Mouse (Mus musculus) neural tube, embryonic 11.5 days (tissue): ENCODE measurements at regions not wholly inside any gene's neighbourhood (a gene's known extent, or its start where the extent isn't known, plus 50 kb on each side); places are given as distances from the start of the nearest gene placed in this dataset.

ENCODE experiments used
- ATAC-seq: fragments of 200-750 bp; cut with Nextera tagmentation; 2 replicates; pipeline ENCODE4 v1.8.0; 2017; ENCODE audit warnings: moderate number of reproducible peaks, mild to moderate bottlenecking, moderate TSS enrichment, moderate library complexity; ENCODE audit not compliant: insufficient read depth, low FRiP score, low TSS enrichment
- DNase-seq: peaks from one replicate; pipeline ENCODE4 v3.0.0-alpha.2; 2015; ENCODE audit warnings: low spot score
- H3K27ac ChIP-seq: fragments of 300-500 bp; sonication (generic); 2 replicates; pipeline ENCODE4 v1.5.1; 2014; ENCODE audit warnings: low read depth, mild to moderate bottlenecking, low read length
- H3K27me3 ChIP-seq: fragments of 300-500 bp; sonication (generic); 2 replicates; pipeline ENCODE4 v1.6.1; 2014; ENCODE audit warnings: mild to moderate bottlenecking, low read length, mixed read lengths; ENCODE audit not compliant: control insufficient read depth, insufficient read depth
- H3K36me3 ChIP-seq: fragments of 300-500 bp; sonication (generic); 2 replicates; pipeline ENCODE4 v1.6.1; 2014; ENCODE audit warnings: mild to moderate bottlenecking, low read length, moderate library complexity, mixed read lengths; ENCODE audit not compliant: control insufficient read depth, insufficient read depth
- H3K4me1 ChIP-seq: fragments of 300-500 bp; sonication (generic); 2 replicates; pipeline ENCODE4 v1.6.1; 2014; ENCODE audit warnings: low read length, mixed read lengths; ENCODE audit not compliant: control insufficient read depth, insufficient read depth
- H3K4me2 ChIP-seq: fragments of 300-500 bp; sonication (generic); 2 replicates; pipeline ENCODE4 v1.6.1; 2014; ENCODE audit warnings: low read depth, mild to moderate bottlenecking, moderate library complexity
- H3K4me3 ChIP-seq: fragments of 300-500 bp; sonication (generic); 2 replicates; pipeline ENCODE4 v1.5.1; 2014; ENCODE audit warnings: low read depth, low read length
- H3K9ac ChIP-seq: fragments of 300-500 bp; sonication (generic); 2 replicates; pipeline ENCODE4 v1.6.1; 2014; ENCODE audit warnings: mild to moderate bottlenecking, low read length
- H3K9me3 ChIP-seq: fragments of 300-500 bp; sonication (generic); 2 replicates; pipeline ENCODE4 v1.6.1; 2016; ENCODE audit warnings: low read length; ENCODE audit not compliant: control insufficient read depth
- WGBS: fragments of 180-500 bp; shearing (Covaris S2); extraction: QIAGEN DNeasy Blood & Tissue Kit; methylation state at CpG from one replicate; pipeline ENCODE4 v1.1.7; 2014; 5-methylcytosine and 5-hydroxymethylcytosine counted together

DNA sequence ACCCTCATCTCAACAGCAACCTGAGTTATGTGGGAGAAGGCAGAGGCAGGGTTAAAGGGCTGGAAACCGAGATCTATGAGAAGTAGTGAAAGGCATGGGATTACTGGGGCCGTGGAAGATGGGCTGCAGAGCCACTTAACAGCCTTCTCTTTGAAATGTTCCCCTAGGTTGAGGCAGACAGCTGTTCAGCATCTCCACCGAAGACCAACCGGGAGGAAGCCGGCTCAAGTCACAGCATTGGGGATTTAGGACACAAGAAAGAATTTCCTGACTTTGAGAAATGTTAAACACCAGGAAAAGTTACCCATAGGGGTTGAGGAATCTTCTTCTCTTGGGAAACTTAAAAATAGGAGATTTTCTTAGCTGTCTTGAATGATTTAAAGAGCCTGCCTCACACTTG lies 283.4 kb upstream of the Pard3b start:
- Histone ChIP-seq H3K9me3 (no peaks in the 10 kb centered on the region), H3K36me3 (no peaks in the 10 kb centered on the region), H3K27ac (no peak overlapping the region), H3K4me1 (no peaks in the 10 kb centered on the region), H3K27me3 (no peaks in the 10 kb centered on the region), H3K4me2 (no peak overlapping the region), H3K9ac (no peak overlapping the region), H3K4me3 (no peak overlapping the region)
- 53% methylated on average over 5 of the region's 5 CpGs for WGBS
- ATAC-seq (no peak), DNase-seq (no peak)

DNA sequence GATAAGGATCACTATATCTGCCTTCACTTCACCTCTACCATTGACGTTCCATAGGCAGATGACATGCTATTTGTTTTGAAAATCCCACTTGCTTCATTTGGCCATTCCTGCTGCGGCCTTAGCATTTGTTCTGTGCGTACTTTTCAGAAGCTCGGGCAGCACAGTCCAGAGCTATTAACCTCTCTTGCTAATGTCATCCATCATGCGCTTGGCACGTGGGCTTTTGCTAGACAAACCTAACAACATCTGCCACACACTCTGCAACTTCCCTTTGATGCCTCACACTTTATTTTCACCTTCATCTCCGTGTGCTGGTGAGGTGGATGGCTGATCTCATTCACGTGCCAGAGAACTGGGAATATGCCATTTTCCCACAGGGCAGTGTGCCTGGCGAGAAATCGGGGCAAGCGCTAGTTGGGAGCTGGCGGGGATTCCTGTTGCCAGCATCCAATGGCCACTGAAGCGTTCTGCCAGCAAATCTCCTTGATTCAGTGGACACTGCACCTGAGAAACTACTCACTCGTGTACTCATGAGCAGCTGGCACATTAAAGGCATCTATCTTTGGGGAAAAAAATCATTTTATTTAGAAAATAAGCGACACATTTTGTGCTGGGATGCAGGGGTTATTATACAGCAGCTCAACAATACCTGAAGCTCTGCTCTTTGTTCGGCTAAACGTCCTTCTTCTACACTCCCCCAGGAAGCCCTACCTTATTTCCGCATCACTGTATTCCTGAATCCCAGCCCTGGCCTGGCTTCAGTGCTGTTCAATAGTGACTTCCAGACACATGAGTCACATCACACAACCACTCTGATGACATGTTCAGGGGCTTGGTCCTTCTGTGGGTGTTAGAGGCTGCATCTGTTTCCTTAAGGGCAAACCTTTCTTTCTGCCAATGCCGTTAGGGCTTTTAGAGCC lies 279.4 kb upstream of the Pard3b start:
- ATAC-seq, result no peak
- 61% methylated on average over 19 of the region's 19 CpGs for WGBS
- H3K4me3 ChIP-seq, result no peak overlapping the region
- H3K9me3 ChIP-seq, result no peaks in the 10 kb centered on the region
- H3K4me1 ChIP-seq, result no peaks in the 10 kb centered on the region
- no peak overlapping the region for H3K27ac ChIP-seq
- no peaks in the 10 kb centered on the region for H3K36me3 ChIP-seq
- no peaks in the 10 kb centered on the region for H3K27me3 ChIP-seq
- no peak overlapping the region for H3K4me2 ChIP-seq
- no peak for DNase-seq
- H3K9ac ChIP-seq, result no peak overlapping the region

DNA sequence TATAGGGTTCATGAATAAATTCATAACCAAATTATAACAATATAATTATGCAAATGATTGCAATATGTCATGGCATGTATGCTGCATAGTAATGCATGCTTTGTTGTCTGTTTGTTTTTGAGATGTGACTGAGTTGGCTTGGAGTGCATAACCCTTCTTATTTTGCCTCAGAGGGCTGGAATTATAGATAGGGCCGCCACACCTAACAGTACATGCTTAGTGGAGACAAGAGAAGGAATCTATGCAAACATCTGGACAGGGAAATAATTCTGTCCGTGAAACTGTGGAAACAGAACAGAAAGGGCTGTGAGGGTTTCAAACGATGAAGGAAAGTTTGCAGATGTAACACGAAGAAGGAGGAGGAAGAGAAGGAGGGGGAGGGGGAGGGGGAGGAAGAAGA lies 266.0 kb upstream of the Pard3b start:
- H3K4me3 ChIP-seq, result no peak overlapping the region
- ATAC-seq (no peak), DNase-seq (no peak)
- WGBS, result 80% methylated on average over 4 of the region's 4 CpGs
- H3K27me3 ChIP-seq, result no peaks in the 10 kb centered on the region
- no peaks in the 10 kb centered on the region for H3K9me3 ChIP-seq
- no peak overlapping the region for H3K9ac ChIP-seq
- no peaks in the 10 kb centered on the region; the same call in 1 of the 2 replicates for H3K4me1 ChIP-seq
- no peak overlapping the region for H3K4me2 ChIP-seq
- no peak overlapping the region for H3K27ac ChIP-seq
- H3K36me3 ChIP-seq, result no peaks in the 10 kb centered on the region

DNA sequence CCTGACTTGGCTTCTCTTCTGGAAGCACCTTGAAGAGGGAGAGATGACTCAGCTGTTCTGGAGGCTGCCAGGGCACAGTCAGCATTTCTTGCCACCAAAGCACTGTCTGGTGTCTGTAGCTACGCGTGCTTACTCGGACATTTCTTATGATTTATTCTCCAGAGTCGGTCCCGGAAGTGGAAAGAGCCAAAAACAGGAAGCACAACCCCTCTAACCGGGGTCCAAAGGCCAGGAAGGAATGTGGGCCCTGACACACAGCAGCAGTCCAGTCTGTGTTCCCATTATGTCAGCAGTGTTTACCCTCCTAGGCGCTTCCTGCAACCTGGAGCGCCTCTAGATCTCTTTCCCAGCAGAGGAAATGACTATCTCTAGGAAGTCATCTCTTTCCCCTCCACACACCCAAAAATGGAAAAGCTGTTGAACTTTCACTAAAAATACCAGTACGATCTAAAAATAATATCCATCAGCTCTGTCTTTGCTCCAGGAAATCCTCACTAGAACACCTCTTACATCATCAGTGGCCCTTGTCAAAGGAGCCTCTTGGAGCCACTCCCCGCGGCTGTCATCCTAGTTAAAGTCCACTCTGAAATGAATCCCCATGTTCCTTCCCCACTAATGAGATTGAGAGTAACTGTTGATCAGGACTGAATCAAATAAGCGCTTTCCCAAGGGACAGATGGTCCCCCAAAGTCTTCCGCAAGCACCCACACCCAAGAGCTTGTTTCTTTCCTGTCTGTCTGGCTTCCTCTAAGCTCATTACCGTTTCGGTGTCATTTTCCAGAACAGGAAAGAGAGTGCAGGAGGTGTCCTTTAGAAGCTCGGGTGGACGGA lies 264.7 kb upstream of the Pard3b start:
- Histone ChIP-seq H3K27ac (0 out of 2 replicates have a peak overlapping the region, but pooled peaks have one; percentile 20), H3K4me1 (no peaks in the 10 kb centered on the region; the same call in 1 of the 2 replicates), H3K36me3 (no peaks in the 10 kb centered on the region), H3K4me2 (no peak overlapping the region), H3K4me3 (no peak overlapping the region), H3K9me3 (no peaks in the 10 kb centered on the region), H3K27me3 (no peaks in the 10 kb centered on the region), H3K9ac (no peak overlapping the region)
- 73% methylated on average over 17 of the region's 17 CpGs for WGBS
- DNase-seq (no peak), ATAC-seq (no peak)

DNA sequence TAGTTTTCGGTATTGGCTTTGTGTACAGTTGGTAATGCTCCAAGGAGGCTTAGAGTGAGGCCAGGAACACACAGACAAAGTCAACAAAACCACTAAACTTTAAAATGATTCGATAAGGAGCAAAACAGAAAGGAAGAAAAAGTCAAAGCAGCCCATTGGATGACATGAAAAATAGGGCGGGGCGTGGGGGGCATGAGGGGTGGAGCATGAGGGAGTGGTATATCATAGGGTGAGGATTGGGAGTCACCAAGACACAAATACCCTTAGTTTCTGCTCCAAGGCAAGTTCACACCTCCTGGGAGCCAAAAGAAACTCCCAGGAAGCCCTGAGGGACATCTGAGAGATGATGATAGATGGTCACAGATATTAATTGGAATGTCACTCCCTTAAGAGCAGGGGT lies 262.2 kb upstream of the Pard3b start:
- no peaks in the 10 kb centered on the region for H3K36me3 ChIP-seq
- WGBS, result 64% methylated on average over 4 of the region's 4 CpGs
- no peak overlapping the region for H3K27ac ChIP-seq
- no peak overlapping the region for H3K9ac ChIP-seq
- DNase-seq (no peak), ATAC-seq (no peak)
- no peaks in the 10 kb centered on the region for H3K27me3 ChIP-seq
- H3K9me3 ChIP-seq, result no peaks in the 10 kb centered on the region
- no peaks in the 10 kb centered on the region; the same call in 1 of the 2 replicates for H3K4me1 ChIP-seq
- no peak overlapping the region for H3K4me3 ChIP-seq
- H3K4me2 ChIP-seq, result no peak overlapping the region

DNA sequence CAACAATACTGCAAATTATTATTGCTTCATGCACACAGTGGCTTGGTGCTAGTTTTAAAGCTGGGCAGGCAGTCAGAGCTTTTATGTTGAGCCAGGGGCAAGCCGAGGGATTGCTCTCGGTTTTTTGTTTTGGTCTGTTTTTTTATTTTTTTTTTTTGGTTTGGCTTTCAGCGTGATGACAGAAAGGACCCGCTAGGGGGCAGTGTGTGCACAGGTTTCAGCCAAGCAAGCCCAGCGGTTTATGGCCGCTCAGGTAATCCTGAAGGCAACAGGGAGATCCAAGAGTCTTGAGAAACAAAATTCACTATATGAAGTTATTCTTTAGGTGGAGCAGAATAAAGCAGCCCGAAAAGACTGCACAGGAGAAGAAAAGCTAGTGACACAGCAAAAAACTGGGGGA lies 261.6 kb upstream of the Pard3b start:
- Histone ChIP-seq H3K4me1 (no peaks in the 10 kb centered on the region; the same call in 1 of the 2 replicates), H3K9ac (no peak overlapping the region), H3K36me3 (no peaks in the 10 kb centered on the region), H3K27ac (no peak overlapping the region), H3K4me3 (no peak overlapping the region), H3K9me3 (no peaks in the 10 kb centered on the region), H3K27me3 (no peaks in the 10 kb centered on the region), H3K4me2 (no peak overlapping the region)
- WGBS, result 4% methylated on average over 7 of the region's 7 CpGs
- ATAC-seq (no peak), DNase-seq (peak; percentile 84)

DNA sequence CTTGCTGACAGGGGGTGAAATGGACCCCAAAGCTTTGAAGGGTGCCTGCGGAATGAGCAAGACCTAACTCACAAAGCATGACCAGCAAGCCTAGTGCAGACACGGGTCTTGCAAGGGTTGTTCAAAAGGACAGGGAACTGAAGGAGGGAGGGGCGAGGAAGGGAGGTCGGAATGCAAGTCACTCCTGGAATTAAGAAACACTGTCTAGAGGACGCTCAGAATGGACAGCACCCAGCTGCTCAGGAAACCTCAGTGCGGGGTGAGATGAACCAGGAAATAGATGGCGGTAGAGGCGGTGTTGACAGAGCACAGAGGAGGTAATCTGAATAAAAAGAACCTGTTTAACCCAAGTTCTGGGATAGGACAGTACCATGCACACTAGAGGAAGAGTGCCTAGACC lies 260.4 kb upstream of the Pard3b start:
- H3K4me3 ChIP-seq, result no peak overlapping the region
- no peaks in the 10 kb centered on the region for H3K27me3 ChIP-seq
- ATAC-seq, result no peak
- no peak overlapping the region for H3K27ac ChIP-seq
- H3K4me1 ChIP-seq, result no peaks in the 10 kb centered on the region; the same call in 1 of the 2 replicates
- no peaks in the 10 kb centered on the region for H3K9me3 ChIP-seq
- 66% methylated on average over 8 of the region's 8 CpGs for WGBS
- H3K4me2 ChIP-seq, result no peak overlapping the region
- no peak for DNase-seq
- H3K9ac ChIP-seq, result no peak overlapping the region
- no peaks in the 10 kb centered on the region for H3K36me3 ChIP-seq

DNA sequence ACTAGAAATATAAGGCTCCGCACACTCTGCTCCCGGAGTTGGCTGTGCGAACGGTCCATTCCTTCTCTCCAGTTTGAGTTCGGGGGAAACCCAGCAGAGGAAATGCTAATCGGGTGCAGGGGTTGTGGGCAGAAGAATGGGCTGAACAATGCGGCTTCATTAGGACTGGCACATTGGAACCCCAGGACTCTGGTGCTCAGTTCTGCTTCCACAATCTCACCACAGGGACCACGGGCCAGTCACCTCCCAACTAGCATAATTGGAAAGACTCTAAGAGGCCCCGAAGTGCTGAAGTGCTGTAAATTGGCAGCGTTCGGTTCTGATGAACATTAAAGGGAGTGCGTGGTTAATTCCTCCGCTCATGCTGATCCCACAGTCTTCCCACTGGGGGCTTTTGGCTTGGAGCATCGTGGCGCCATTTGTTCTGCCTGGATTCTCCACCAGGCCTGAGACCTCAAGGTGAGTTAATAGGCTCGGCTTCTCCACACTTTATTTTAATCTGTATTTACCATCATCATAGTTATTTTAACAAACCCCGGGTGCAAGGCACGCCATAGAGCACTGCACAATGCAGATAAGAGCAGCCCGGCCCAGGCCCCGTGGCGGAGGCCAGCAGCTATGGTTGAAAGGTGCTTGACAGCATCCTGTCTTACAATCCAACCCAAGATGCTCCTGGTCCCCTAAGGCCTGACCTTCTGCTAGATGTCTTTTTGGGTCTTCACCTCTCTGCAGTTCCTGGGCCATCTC lies 258.7 kb upstream of the Pard3b start:
- H3K4me3 ChIP-seq, result no peak overlapping the region
- H3K27ac ChIP-seq, result no peak overlapping the region
- H3K36me3 ChIP-seq, result no peaks in the 10 kb centered on the region
- no peak overlapping the region for H3K9ac ChIP-seq
- ATAC-seq (no peak), DNase-seq (no peak)
- no peak overlapping the region for H3K4me2 ChIP-seq
- no peaks in the 10 kb centered on the region for H3K9me3 ChIP-seq
- no peaks in the 10 kb centered on the region for H3K27me3 ChIP-seq
- 78% methylated on average over 21 of the region's 21 CpGs for WGBS
- H3K4me1 ChIP-seq, result no peaks in the 10 kb centered on the region
